Mouse (Mus musculus) adrenal gland, postnatal 4 days (tissue): Measurements from ENCODE around the gene Olfr173. TPM values are rescaled to one million over a fixed set of nuclear protein-coding genes. Genes with fewer than 3 reads are reported as not detected.

Experiments used
- DNase-seq, 2 experiments: peaks; one replicate each; pipeline ENCODE4 v3.0.0; 2021 to 2022; ENCODE audit warnings: low spot score in 2 of 2, mixed read lengths in 2 of 2
- long read RNA-seq, 2 experiments: library from polyadenylated mRNA; stranded (forward); transcript quantifications; one replicate each; pipeline ENCODE4 v2.0.0; 2021
- microRNA-seq: library from miRNA; unstranded; fragments of <30 nt; microRNA quantifications from one replicate; pipeline ENCODE4 v1.2.0, GENCODE M21; 2021
- total RNA-seq, 2 experiments: library from RNA; stranded (reverse); gene quantifications; 2 replicates each; pipeline ENCODE4 v1.2.3; 2021

Olfr173 gene
- not detected for total RNA-seq
- long read RNA-seq, experiment 1: 0 reads
- long read RNA-seq, experiment 2: 0 reads

DNA sequence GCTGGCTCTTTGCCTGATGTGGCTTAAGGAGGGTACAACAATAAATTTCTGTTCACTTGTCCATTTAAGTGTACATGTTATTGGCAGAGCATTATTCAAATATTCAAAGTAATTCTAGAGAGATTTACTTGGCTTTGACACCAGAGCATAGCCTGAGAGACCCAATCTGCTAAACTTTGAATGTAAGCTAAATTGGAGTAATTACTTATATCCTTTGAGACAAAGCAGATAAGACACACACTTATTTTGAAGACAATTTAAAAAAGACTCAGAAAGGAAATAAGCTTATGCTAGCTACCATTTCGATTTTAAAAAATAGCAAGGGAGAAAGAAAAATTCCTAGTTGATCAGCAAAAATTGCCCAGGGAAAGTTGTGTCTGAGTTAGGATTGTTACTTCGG, at the start of gene Olfr173:
Gene Olfr173, minus strand, starts transcription at position 101 of the 400 bp plus-strand sequence.
- no peak for DNase-seq

DNA sequence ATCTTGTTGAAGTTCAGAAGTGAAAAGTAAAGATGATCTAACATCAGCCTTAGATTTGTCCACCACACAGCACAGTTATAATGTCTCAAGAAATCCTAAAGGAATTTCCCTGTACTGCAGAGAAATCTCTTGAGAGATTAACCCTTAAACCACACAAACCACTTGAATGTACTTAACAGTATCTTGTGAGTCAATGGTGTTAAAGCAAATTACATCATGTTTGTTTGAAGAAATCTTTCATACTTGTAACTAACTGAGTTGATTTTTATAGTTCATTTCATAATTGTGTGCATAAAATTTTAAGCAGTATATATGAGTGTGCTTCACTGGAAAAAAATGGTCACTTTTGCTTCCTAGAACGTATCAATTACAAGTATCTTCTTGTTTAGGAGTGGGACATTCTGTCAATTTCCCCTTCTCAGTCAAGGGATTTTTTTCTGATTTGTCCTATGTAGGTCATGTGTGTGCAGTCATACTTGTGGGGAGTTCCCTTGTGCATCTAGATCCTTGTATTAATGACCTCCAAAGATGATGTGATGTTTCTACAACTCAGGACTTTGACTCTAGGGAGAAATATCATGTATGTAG, 26.8 kb upstream of the Olfr173 start, which contains the start of gene Olfr175-ps1:
Gene Olfr175-ps1, minus strand, starts transcription at position 51 of the 588 bp plus-strand sequence.
- no peak for DNase-seq

DNA sequence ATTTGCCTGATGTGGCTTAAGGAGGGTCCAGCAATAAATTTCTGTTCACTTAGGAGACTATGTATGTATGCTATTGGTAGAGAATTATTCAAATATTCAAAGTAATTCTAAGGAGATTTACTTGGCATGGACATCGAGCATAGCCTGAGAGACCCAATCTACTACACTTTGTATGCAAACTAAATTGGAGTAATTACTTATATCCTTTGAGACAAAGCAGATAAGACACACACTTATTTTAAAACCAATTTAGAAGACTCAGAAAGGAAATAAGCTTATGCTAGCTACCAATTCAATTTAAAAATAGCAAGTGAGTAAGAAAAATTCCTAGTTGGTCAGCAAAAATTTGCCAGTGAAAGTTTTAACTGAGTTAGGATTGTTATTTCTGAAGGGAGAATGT, 37.0 kb downstream of the Olfr173 start, which contains the start of gene Olfr172:
Gene Olfr172, minus strand, starts transcription at position 101 of the 400 bp plus-strand sequence.
- no peak for DNase-seq

DNA sequence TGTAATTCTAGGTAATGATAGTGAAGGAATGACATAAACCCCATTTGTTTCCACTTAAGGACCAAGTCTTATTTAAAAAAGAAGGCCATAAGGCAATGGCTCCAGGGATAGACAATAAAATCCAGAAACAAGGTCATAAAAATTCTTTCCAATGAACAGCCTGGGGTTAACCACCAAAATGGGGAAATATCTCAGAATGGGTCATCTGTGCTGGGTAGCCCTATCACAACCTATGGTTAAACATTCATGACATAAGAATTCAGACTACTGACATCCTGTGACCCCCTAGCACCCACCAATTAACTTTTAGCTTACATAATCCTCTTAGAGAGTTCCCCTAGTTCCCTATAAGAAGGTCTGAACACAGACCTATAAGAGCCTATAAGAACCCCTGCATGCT, 43.9 kb downstream of the Olfr173 start:
- DNase-seq: no peak

DNA sequence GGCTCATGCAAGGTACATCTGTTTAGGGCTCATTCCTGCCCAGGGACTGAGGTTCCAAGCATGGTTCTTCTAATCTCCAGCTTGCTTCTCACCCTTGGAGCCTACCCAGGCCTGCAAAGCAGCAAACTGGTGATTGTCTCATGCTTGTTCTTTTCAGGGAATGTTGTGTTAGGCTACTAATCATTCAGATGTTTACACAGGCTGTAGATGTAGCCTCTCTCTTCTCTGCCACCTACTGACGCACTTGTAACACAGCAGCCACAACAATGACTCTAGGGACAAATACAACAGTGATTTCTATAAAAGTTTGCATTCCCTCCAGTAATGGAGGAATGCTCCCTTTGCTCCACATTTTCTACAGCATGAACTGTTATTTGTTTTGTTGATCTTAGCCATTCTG, 48.8 kb downstream of the Olfr173 start:
- DNase-seq: no peak

DNA sequence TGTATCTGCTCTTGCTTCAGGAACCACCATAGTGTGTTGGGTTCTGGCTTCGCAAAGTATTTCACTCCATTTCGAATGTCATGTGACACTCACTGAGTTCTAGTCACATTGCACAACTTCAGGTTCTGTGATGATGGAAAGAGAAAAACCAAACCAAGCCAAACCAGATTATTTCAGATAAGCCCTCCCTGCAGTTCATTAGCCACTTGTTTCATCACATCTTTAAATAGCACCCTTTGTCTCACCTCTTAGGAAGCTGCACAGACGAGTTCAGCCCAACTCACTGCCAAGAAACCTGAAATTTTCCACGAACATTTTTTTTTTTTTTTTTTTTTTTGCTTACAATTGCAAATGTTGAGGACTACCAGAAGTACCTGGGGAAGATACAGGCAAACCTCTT, 53.4 kb downstream of the Olfr173 start:
- no peak for DNase-seq

Small RNAs within 50 kb of the gene (microRNA-seq; reads per million reads assigned to microRNA genes)
- gene Gm27564: not detected

Other genes starting within 250 kb of the Olfr173 start
- gene Gm813, start 183.3 kb downstream of the Olfr173 start, total RNA-seq: not detected
- gene E330017A01Rik, start 161.5 kb downstream of the Olfr173 start, total RNA-seq: not detected
- 10 to 100 TPM; 36.5 to 45.9 TPM for gene Cpox, start 130.0 kb downstream of the Olfr173 start, total RNA-seq
- not detected for gene Gpr15, start 81.2 kb downstream of the Olfr173 start, total RNA-seq
- 10 to 100 TPM; 71.9 to 75.0 TPM for gene Cldnd1, start 72.4 kb downstream of the Olfr173 start, total RNA-seq
- not detected for gene Olfr172, start 37.1 kb downstream of the Olfr173 start, total RNA-seq
- not detected for gene Olfr175-ps1, start 26.5 kb upstream of the Olfr173 start, total RNA-seq
- not detected for gene Olfr177, start 74.5 kb upstream of the Olfr173 start, total RNA-seq
- not detected for gene Olfr178, start 91.8 kb upstream of the Olfr173 start, total RNA-seq
- not detected for gene Olfr181, start 128.5 kb upstream of the Olfr173 start, total RNA-seq
- gene Olfr180, start 129.1 kb upstream of the Olfr173 start, total RNA-seq: not detected
- not detected for gene Olfr183, start 195.1 kb upstream of the Olfr173 start, total RNA-seq
- not detected for gene Olfr186, start 230.0 kb upstream of the Olfr173 start, total RNA-seq
- not detected for gene Olfr187, start 239.5 kb upstream of the Olfr173 start, total RNA-seq